Mouse (Mus musculus): ENCODE measurements around the gene Brinp2. TPM values are rescaled to one million over a fixed set of nuclear protein-coding genes. Genes with fewer than 3 reads are reported as not detected.

Gene Brinp2
- polyA plus RNA-seq, 1 experiment from 2014 or later, result 0.33 TPM

DNA sequence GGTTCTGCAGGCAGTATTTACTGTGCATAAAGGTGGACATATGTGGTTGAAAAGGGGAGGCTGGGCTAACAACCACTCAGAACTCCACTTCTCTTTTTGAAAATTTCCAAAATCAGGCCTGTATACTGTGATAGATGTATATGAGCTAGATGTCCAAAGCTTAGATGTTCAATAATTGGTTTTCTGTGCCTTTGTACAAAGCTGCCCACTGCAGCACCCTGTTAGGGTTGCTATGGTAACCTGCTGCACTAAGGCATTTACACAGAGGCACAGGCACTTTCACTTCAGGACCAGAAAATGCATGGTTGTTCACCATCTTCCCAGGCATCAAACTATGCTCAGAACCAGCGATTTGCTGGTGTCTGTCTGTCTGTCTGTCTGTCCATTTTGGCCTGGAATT, 8.3 kb upstream of the Brinp2 start:
- ATAC-seq (replicated peaks; ENCODE audit: insufficient number of reproducible peaks, low FRiP score, low TSS enrichment), result no peak
- Histone ChIP-seq H3K4me3 (ENCODE audit: low read depth, low read length) (no peak overlapping the region), H3K4me2 (no peak overlapping the region), H3K4me1 (ENCODE audit: control insufficient read depth, insufficient read depth, low read length) (no peaks in the 10 kb centered on the region), H3K27ac (ENCODE audit: low read depth, low read length) (no peak overlapping the region), H3K9ac (ENCODE audit: low read depth, low read length) (no peak overlapping the region), H3K27me3 (ENCODE audit: control insufficient read depth, insufficient read depth, low read length) (peaks cover 7% of the 10 kb centered on the region), H3K9me3 (replicated peaks; ENCODE audit: control insufficient read depth, low read length) (no peaks in the 10 kb centered on the region), H3K36me3 (ENCODE audit: control insufficient read depth, insufficient read depth, low read length) (no peaks in the 10 kb centered on the region)
- WGBS (ENCODE audit: insufficient replicate concordance), result 61% methylated on average over 1 of the region's 1 CpGs

DNA sequence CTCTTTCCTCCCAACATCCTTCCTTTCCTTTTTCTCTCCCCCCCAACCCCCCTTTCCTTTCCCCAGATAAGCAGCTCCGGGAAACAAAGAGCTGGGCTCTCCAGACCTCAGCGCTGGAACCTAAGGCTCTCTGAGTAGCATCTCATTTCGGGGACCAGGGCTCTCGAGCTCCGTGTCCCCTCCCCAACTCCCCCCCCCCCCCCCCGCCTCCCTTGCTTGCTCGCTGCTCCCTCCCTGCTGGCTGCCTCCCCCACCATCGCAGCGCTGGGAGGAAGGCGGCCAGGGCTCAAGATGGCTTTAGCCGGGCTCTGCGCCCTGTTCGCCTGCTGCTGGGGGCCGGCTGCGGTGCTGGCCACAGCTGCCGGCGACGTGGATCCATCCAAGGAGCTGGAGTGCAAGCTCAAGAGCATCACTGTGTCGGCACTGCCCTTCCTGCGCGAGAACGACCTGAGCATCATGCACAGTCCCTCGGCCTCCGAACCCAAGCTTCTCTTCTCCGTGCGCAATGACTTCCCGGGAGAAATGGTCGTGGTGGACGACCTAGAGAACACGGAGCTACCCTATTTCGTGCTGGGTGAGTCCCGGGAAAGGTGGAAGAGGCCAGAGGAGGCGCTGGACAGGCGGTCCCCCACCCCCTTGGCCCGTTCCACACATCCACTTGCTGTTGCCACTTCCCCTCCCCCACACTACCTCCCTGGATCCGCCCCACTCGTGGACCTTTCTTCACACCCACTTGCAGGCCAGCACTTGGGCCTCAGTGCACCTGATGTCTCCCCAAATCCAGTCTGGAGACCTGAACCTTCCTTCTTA, 6.4 kb upstream of the Brinp2 start:
- no peaks in the 10 kb centered on the region for H3K4me1 ChIP-seq (ENCODE audit: control insufficient read depth, insufficient read depth, low read length)
- H3K4me3 ChIP-seq (ENCODE audit: low read depth, low read length), result peak overlapping the region; percentile 47
- H3K27me3 ChIP-seq (ENCODE audit: control insufficient read depth, insufficient read depth, low read length), result peaks cover 10% of the 10 kb centered on the region
- ATAC-seq (replicated peaks; ENCODE audit: insufficient number of reproducible peaks, low FRiP score, low TSS enrichment), result no peak; the same call in 1 of the 2 replicates
- peak overlapping the region; percentile 59; the same call in 1 of the 2 replicates for H3K9ac ChIP-seq (ENCODE audit: low read depth, low read length)
- H3K4me2 ChIP-seq, result peak overlapping the region; percentile 83
- WGBS (ENCODE audit: insufficient replicate concordance), result under 1% methylated on average over 36 of the region's 37 CpGs
- no peaks in the 10 kb centered on the region for H3K9me3 ChIP-seq (replicated peaks; ENCODE audit: control insufficient read depth, low read length)
- H3K36me3 ChIP-seq (ENCODE audit: control insufficient read depth, insufficient read depth, low read length), result no peaks in the 10 kb centered on the region
- H3K27ac ChIP-seq (ENCODE audit: low read depth, low read length), result no peak overlapping the region

DNA sequence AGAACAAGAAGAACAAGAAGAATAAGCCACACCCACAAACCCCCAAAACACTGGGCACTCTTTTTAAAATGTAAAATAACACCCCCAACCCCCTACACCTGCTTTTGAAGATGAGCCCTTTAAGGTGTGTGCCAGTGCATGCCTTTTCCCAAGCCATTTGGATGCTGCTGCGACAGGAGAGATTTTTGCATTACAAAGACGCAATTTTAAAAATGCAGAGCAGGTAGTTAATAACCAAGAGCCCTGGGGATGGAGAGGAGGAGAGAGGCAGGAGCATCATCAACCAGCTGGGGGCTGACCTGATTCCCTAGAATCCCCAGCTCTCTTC, 5.8 kb upstream of the Brinp2 start, which contains the start of gene Astn1:
Gene Astn1, plus strand, starts transcription at position 310 of the 328 bp plus-strand sequence.
- Histone ChIP-seq H3K9ac (ENCODE audit: low read depth, low read length) (peak within 1 kb of the TSS; percentile 59; the same call in 1 of the 2 replicates), H3K27ac (ENCODE audit: low read depth, low read length) (no peak within 1 kb of the TSS), H3K9me3 (replicated peaks; ENCODE audit: control insufficient read depth, low read length) (no peaks in the 10 kb centered on the region), H3K4me1 (ENCODE audit: control insufficient read depth, insufficient read depth, low read length) (no peaks in the 10 kb centered on the region), H3K36me3 (ENCODE audit: control insufficient read depth, insufficient read depth, low read length) (no peaks in the 10 kb centered on the region), H3K4me3 (ENCODE audit: low read depth, low read length) (peak within 1 kb of the TSS; percentile 47), H3K27me3 (ENCODE audit: control insufficient read depth, insufficient read depth, low read length) (peaks cover 14% of the 10 kb centered on the region), H3K4me2 (peak within 1 kb of the TSS; percentile 83)
- WGBS (ENCODE audit: insufficient replicate concordance), result 0% methylated on average over 2 of the region's 2 CpGs
- ATAC-seq (replicated peaks; ENCODE audit: insufficient number of reproducible peaks, low FRiP score, low TSS enrichment), result no peak

DNA sequence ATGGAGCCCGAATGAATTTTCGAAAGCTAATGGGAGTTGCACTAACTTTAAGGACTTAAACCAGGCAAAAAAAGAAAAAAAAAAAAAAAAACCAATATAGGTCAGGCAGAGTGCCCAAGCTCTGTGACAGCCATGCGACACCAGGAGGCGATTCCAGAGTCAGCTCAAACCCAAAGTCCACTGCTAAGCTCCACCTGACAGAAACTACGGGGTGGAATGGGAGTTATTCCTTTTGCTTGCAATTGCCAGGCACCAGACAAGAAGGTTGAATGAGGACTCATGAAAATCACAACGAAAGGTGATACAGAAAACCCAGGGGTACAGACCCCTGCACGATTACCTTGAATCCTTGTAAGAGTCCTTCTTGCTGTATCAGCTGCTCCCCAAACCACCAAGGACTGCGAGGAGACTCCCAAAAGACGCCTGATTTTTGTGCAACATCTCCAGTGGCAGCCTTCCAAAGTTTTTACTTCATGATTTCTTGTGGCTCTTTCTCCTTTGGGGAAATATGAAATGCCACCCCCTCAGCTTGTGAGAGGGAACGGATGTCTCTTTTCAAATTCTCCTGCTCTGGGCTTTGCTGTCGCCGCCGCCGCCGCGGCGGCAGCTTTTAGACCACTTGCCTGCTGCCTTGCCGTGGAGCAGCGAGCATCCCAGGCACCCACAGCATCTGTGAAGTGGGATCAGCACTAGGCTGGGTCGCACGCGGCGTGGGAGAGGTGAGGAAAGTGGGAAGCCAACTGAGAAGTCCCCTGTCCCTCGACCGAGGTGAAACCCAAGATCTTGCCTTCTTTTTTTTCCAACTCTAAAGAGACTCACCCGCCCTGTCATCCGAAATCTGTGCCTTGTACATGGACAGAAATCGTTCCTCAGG, 712 bp downstream of the Brinp2 start:
- Histone ChIP-seq H3K4me1 (ENCODE audit: control insufficient read depth, insufficient read depth, low read length) (no peaks in the 10 kb centered on the region), H3K9ac (ENCODE audit: low read depth, low read length) (no peak overlapping the region), H3K27me3 (ENCODE audit: control insufficient read depth, insufficient read depth, low read length) (peaks cover 33% of the 10 kb centered on the region), H3K4me3 (ENCODE audit: low read depth, low read length) (peak overlapping the region; percentile 59), H3K4me2 (peak overlapping the region; percentile 93), H3K36me3 (ENCODE audit: control insufficient read depth, insufficient read depth, low read length) (no peaks in the 10 kb centered on the region), H3K9me3 (replicated peaks; ENCODE audit: control insufficient read depth, low read length) (no peaks in the 10 kb centered on the region), H3K27ac (ENCODE audit: low read depth, low read length) (no peak overlapping the region)
- ATAC-seq (replicated peaks; ENCODE audit: insufficient number of reproducible peaks, low FRiP score, low TSS enrichment), result no peak
- WGBS (ENCODE audit: insufficient replicate concordance), result 12% methylated on average over 28 of the region's 28 CpGs

DNA sequence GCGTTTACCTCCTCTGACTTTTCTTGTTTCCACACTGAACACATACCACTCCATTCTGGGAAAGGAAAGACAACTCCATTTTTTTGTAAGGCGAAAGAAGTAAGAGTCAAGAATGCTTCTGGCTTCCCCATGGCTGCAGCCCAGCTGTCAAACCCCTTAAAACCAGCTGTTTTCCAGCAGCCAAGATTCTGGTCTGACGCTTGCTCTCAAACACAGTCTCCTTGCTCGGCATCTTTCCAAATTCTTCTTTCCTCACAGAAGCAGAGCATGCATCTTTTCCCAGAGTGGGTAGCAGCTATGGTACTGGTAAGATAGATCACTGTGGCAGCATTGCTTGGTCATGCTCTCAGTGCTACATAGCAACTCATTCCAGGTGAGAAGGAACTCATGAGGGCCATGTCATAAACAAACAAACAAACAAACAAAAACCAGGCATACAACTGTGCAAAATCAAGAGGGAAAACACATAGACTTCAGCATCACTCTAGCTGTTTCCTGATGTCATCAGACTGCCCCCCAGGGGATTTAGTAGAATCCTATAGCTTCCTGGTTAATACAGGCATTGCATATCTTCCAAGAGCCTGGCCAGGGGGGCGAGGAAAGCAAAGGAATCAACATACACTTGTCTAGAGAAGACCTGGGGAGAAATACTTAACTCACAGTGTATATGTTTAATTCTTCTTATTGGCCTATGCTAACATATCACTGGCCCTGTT, 2.3 kb downstream of the Brinp2 start:
- Histone ChIP-seq H3K27ac (ENCODE audit: low read depth, low read length) (no peak overlapping the region), H3K4me3 (ENCODE audit: low read depth, low read length) (no peak overlapping the region), H3K4me1 (ENCODE audit: control insufficient read depth, insufficient read depth, low read length) (no peaks in the 10 kb centered on the region), H3K36me3 (ENCODE audit: control insufficient read depth, insufficient read depth, low read length) (no peaks in the 10 kb centered on the region), H3K9me3 (replicated peaks; ENCODE audit: control insufficient read depth, low read length) (no peaks in the 10 kb centered on the region), H3K4me2 (no peak overlapping the region), H3K9ac (ENCODE audit: low read depth, low read length) (no peak overlapping the region), H3K27me3 (ENCODE audit: control insufficient read depth, insufficient read depth, low read length) (peaks cover 33% of the 10 kb centered on the region)
- ATAC-seq (replicated peaks; ENCODE audit: insufficient number of reproducible peaks, low FRiP score, low TSS enrichment), result no peak
- 70% methylated on average over 5 of the region's 5 CpGs for whole genome bisulfite sequencing (ENCODE audit: insufficient replicate concordance)

DNA sequence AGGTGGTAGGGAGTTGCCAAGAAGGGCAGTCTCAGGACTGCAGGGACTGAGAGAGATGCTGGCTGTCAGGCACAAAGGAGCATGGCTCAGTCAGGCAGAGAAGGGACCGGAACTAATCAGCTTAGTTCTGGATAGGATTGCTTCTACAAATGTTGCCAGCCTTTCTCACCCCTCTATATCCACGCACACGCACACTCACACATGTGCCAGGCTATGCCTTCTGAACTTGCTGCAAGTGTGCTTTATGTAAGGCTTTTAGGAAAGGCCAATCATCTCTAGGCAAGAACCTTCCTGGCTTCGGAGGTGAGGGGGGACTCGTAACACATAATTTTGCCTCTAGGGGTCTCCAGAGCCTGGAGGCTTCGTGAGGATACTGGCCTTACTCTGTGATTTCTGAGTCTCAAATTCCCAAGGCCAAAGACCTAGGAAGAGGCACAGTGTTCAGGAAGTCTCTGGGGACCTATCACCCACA, 12.8 kb downstream of the Brinp2 start:
- WGBS (ENCODE audit: insufficient replicate concordance), result 51% methylated on average over 6 of the region's 6 CpGs
- H3K27ac ChIP-seq (ENCODE audit: low read depth, low read length), result no peak overlapping the region
- no peak for ATAC-seq (replicated peaks; ENCODE audit: insufficient number of reproducible peaks, low FRiP score, low TSS enrichment)
- H3K9ac ChIP-seq (ENCODE audit: low read depth, low read length), result no peak overlapping the region
- H3K4me1 ChIP-seq (ENCODE audit: control insufficient read depth, insufficient read depth, low read length), result no peaks in the 10 kb centered on the region
- H3K36me3 ChIP-seq (ENCODE audit: control insufficient read depth, insufficient read depth, low read length), result no peaks in the 10 kb centered on the region
- no peak overlapping the region for H3K4me2 ChIP-seq
- no peaks in the 10 kb centered on the region for H3K9me3 ChIP-seq (replicated peaks; ENCODE audit: control insufficient read depth, low read length)
- H3K4me3 ChIP-seq (ENCODE audit: low read depth, low read length), result no peak overlapping the region
- H3K27me3 ChIP-seq (ENCODE audit: control insufficient read depth, insufficient read depth, low read length), result no peaks in the 10 kb centered on the region

DNA sequence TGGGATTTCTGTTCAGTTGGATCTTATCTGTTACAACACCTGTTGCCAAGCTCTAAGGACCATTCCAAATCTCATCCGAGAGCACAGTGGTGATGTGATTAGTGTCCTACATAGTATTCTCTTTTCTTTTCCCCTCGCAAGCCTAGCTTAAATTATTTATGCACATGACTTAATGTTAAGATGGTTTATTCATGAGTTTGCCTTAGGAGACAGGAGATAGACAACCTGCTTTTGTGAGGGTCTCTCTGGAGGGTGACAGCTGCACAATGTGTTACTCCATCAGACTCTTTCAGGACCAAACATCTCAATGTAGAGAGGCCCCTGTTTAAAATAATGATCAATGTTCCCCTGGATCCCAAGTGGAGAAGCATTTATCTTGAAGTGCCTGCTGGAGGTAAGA, 27.3 kb downstream of the Brinp2 start:
- 74% methylated on average over 2 of the region's 2 CpGs for WGBS (ENCODE audit: insufficient replicate concordance)
- no peaks in the 10 kb centered on the region for H3K36me3 ChIP-seq (ENCODE audit: control insufficient read depth, insufficient read depth, low read length)
- no peaks in the 10 kb centered on the region for H3K4me1 ChIP-seq (ENCODE audit: control insufficient read depth, insufficient read depth, low read length)
- no peak overlapping the region for H3K4me3 ChIP-seq (ENCODE audit: low read depth, low read length)
- no peak overlapping the region for H3K9ac ChIP-seq (ENCODE audit: low read depth, low read length)
- H3K27me3 ChIP-seq (ENCODE audit: control insufficient read depth, insufficient read depth, low read length), result no peaks in the 10 kb centered on the region
- H3K27ac ChIP-seq (ENCODE audit: low read depth, low read length), result no peak overlapping the region
- H3K4me2 ChIP-seq, result no peak overlapping the region
- H3K9me3 ChIP-seq (replicated peaks; ENCODE audit: control insufficient read depth, low read length), result no peaks in the 10 kb centered on the region
- no peak for ATAC-seq (replicated peaks; ENCODE audit: insufficient number of reproducible peaks, low FRiP score, low TSS enrichment)

DNA sequence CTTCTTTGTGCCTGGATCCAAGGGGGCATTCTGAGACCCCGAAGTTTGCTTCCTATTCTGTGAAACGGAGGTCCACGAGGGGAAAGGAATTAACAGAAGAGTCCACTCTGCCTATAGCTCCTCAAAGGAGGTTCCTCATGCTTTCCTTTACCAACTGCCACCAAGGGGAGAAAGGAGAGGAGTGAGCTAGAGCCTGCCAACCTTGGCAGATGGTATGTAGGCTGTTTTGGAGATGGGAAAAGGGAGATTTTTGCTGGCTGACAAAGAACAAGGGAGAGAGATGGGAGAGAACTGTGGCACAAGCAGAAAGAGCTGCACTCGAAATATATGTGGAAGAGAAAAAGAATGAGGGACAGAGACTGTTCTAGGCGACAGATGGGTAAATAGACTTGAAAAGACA, 28.0 kb downstream of the Brinp2 start:
- H3K27me3 ChIP-seq (ENCODE audit: control insufficient read depth, insufficient read depth, low read length), result no peaks in the 10 kb centered on the region
- no peak overlapping the region for H3K4me3 ChIP-seq (ENCODE audit: low read depth, low read length)
- 71% methylated on average over 5 of the region's 5 CpGs for WGBS (ENCODE audit: insufficient replicate concordance)
- no peak overlapping the region for H3K4me2 ChIP-seq
- H3K36me3 ChIP-seq (ENCODE audit: control insufficient read depth, insufficient read depth, low read length), result no peaks in the 10 kb centered on the region
- H3K9ac ChIP-seq (ENCODE audit: low read depth, low read length), result no peak overlapping the region
- no peak overlapping the region for H3K27ac ChIP-seq (ENCODE audit: low read depth, low read length)
- H3K9me3 ChIP-seq (replicated peaks; ENCODE audit: control insufficient read depth, low read length), result no peaks in the 10 kb centered on the region
- H3K4me1 ChIP-seq (ENCODE audit: control insufficient read depth, insufficient read depth, low read length), result no peaks in the 10 kb centered on the region
- ATAC-seq (replicated peaks; ENCODE audit: insufficient number of reproducible peaks, low FRiP score, low TSS enrichment), result no peak
